Mouse (Mus musculus) brown adipose tissue, adult 24 weeks (tissue): ENCODE data around the gene Dcxr. TPM values are rescaled to one million over a fixed set of nuclear protein-coding genes. Genes with fewer than 3 reads are reported as not detected.
"Not testable (repeated sequence)": the region's sequence is repeated elsewhere in the genome, so short reads cannot be mapped to it uniquely, and the experiment has no call there.

Experiments used
- H3K27ac ChIP-seq: fragments of 200-500 bp; replicated peaks from 2 replicates; pipeline ENCODE4 v1.5.1; 2012; ENCODE audit warnings: low read depth, mild to moderate bottlenecking, low read length
- H3K4me1 ChIP-seq: fragments of 200-500 bp; 2 replicates; pipeline ENCODE4 v1.6.1; 2012; ENCODE audit warnings: low read length, mixed read lengths; ENCODE audit not compliant: control insufficient read depth, insufficient read depth, insufficient read length
- H3K4me3 ChIP-seq: fragments of 200-500 bp; 2 replicates; pipeline ENCODE4 v1.5.1; 2012; ENCODE audit warnings: low read depth, mild to moderate bottlenecking, low read length, moderate library complexity; ENCODE audit not compliant: insufficient read depth
- polyA plus RNA-seq: library from polyadenylated mRNA; stranded (reverse); fragments of >200 nt; gene quantifications from 2 replicates; pipeline ENCODE4 v1.2.4, GENCODE M21; 2012; ENCODE audit not compliant: missing spikeins, insufficient read depth, insufficient read length

The Dcxr gene
- polyA plus RNA-seq, 1 experiment = 9.4 TPM

DNA sequence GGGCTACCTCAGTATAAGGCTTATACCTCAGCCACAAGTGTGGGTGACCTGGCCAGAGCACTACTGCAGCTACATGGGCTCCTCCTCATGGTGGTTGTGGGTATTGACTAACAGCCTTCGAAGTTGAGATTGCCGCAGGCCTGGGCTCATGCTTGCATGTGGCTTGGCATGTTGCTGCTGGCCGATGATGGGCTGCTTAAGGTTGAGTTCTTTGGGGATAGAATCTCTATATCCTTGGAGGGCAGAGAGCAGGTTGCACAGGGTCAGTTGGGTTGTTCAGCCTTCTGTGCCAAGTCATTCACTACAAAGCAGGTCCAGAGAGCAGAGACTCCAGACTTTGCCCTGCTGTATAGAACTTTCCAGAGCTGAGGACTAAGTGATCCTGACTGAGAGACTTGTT lies 47.2 kb downstream of the Dcxr start:
- no peak overlapping the region for H3K4me3 ChIP-seq
- no peak overlapping the region for H3K27ac ChIP-seq
- H3K4me1 ChIP-seq = no peaks in the 10 kb centered on the region

DNA sequence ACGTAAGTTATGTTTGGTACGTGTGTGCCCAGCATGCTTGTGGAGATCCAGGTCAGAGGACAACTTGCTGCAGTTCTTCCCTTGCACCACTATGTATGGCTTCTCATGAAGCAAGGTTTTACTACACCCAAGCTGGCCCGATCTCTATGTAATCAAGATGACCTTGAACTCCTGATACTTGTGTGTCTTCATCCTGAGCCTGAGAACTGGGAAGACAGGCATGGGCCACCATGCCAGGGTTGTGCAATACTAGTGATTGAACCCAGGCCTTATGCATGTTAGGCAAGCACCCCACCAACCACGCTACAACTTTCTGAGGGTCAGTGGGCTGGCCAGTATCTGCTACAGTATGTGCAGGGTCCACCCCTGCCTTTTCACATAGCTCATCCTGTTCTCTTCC lies 50.1 kb downstream of the Dcxr start:
- no peak overlapping the region for H3K4me3 ChIP-seq
- H3K27ac ChIP-seq = no peak overlapping the region
- H3K4me1 ChIP-seq = peaks cover 3% of the 10 kb centered on the region; the same call in 1 of the 2 replicates

DNA sequence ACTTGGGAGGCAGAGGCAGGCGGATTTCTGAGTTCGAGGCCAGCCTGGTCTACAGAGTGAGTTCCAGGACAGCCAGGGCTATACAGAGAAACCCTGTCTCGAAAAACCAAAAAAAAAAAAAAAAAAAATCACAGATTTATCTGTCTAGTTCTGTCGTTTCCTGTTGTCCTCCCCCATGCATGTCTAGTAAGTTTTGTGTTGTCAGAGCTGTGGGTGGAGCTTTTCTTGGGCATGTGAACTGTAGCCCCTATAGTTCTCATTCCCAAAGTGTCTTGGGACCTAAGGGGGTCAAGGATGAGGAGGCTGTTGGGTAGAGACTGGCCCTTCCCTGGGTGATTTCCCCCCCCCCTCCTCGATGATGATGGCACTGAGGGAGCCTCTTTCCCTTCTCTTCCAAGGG lies 51.2 kb downstream of the Dcxr start:
- not testable (repeated sequence) for H3K4me1 ChIP-seq, H3K27ac ChIP-seq, H3K4me3 ChIP-seq

Other genes with a start within 250 kb of the Dcxr start
- 278 and 304 TPM in 2 replicates for gene Mrpl12, start 242.7 kb downstream of the Dcxr start, polyA plus RNA-seq
- 32.9 and 33.9 TPM in 2 replicates for gene Slc25a10, start 235.4 kb downstream of the Dcxr start, polyA plus RNA-seq
- not detected in 2 replicates for gene Gcgr, start 196.6 kb downstream of the Dcxr start, polyA plus RNA-seq
- 24.6 and 28.0 TPM in 2 replicates for gene Mcrip1, start 177.6 kb downstream of the Dcxr start, polyA plus RNA-seq
- 4.1 and 5.5 TPM in 2 replicates for gene Ppp1r27, start 176.1 kb downstream of the Dcxr start, polyA plus RNA-seq
- gene P4hb, start 154.0 kb downstream of the Dcxr start, polyA plus RNA-seq = 95.0 and 97.3 TPM in 2 replicates
- gene Arhgdia, start 145.7 kb downstream of the Dcxr start, polyA plus RNA-seq = 117 and 146 TPM in 2 replicates
- gene Alyref, start 128.9 kb downstream of the Dcxr start, polyA plus RNA-seq = 49.2 and 58.8 TPM in 2 replicates
- 54.9 and 59.1 TPM in 2 replicates for gene Anapc11, start 128.9 kb downstream of the Dcxr start, polyA plus RNA-seq
- not detected in 2 replicates for gene Npb, start 118.8 kb downstream of the Dcxr start, polyA plus RNA-seq
- 104 and 131 TPM in 2 replicates for gene Pcyt2, start 109.3 kb downstream of the Dcxr start, polyA plus RNA-seq
- gene Sirt7, start 102.0 kb downstream of the Dcxr start, polyA plus RNA-seq = 5.8 and 10.5 TPM in 2 replicates
- 10.4 and 13.3 TPM in 2 replicates for gene Mafg, start 93.7 kb downstream of the Dcxr start, polyA plus RNA-seq
- gene Pycr1, start 83.5 kb downstream of the Dcxr start, polyA plus RNA-seq = 1.0 and 1.3 TPM in 2 replicates
- 2.7 and 3.8 TPM in 2 replicates for gene Myadml2, start 79.1 kb downstream of the Dcxr start, polyA plus RNA-seq
- gene Notum, start 66.1 kb downstream of the Dcxr start, polyA plus RNA-seq = not detected in 2 replicates
- gene Aspscr1, start 54.3 kb downstream of the Dcxr start, polyA plus RNA-seq = 33.3 and 33.7 TPM in 2 replicates
- gene Cenpx, start 13.5 kb downstream of the Dcxr start, polyA plus RNA-seq = 66.6 and 68.4 TPM in 2 replicates
- gene Lrrc45, start 13.4 kb downstream of the Dcxr start, polyA plus RNA-seq = 3.0 and 6.2 TPM in 2 replicates
- gene Rac3, start 5.8 kb downstream of the Dcxr start, polyA plus RNA-seq = 1.9 and 2.5 TPM in 2 replicates
- gene Cbr2, start 4.8 kb upstream of the Dcxr start, polyA plus RNA-seq = 20.9 and 26.0 TPM in 2 replicates
- gene Hmga1b, start 35.5 kb upstream of the Dcxr start, polyA plus RNA-seq = 14.9 and 15.4 TPM in 2 replicates
- 14.0 and 15.1 TPM in 2 replicates for gene Rfng, start 56.9 kb upstream of the Dcxr start, polyA plus RNA-seq
- 48.9 and 60.0 TPM in 2 replicates for gene Gps1, start 57.0 kb upstream of the Dcxr start, polyA plus RNA-seq
- gene Dus1l, start 69.1 kb upstream of the Dcxr start, polyA plus RNA-seq = 20.1 and 31.0 TPM in 2 replicates
- gene Fasn, start 97.3 kb upstream of the Dcxr start, polyA plus RNA-seq = 5,806 and 7,060 TPM in 2 replicates
- gene Ccdc57, start 205.6 kb upstream of the Dcxr start, polyA plus RNA-seq = 7.1 and 11.1 TPM in 2 replicates
- 1.6 and 2.2 TPM in 2 replicates for gene Slc16a3, start 221.2 kb upstream of the Dcxr start, polyA plus RNA-seq